Mouse (Mus musculus) kidney, postnatal 0 days (tissue): Measurements from ENCODE around the gene Mier3. TPM values are rescaled to one million over a fixed set of nuclear protein-coding genes. Genes with fewer than 3 reads are reported as not detected.
"Not testable (repeated sequence)": the region's sequence is repeated elsewhere in the genome, so short reads cannot be mapped to it uniquely, and the experiment has no call there.

Source experiments
- ATAC-seq: fragments of 200-750 bp; cut with Nextera tagmentation; replicated peaks from 2 replicates; pipeline ENCODE4 v1.8.0; 2017; ENCODE audit warnings: low read depth, moderate number of reproducible peaks, moderate TSS enrichment, moderate library complexity; ENCODE audit not compliant: low FRiP score
- DNase-seq: peaks from one replicate; pipeline ENCODE4 v3.0.0-alpha.2; 2016; ENCODE audit warnings: low spot score
- H3K27ac ChIP-seq: fragments of 300-500 bp; sonication (generic); 2 replicates; pipeline ENCODE4 v1.5.1; 2014; ENCODE audit warnings: mild to moderate bottlenecking
- H3K27me3 ChIP-seq: fragments of 300-500 bp; sonication (generic); 2 replicates; pipeline ENCODE4 v1.6.1; 2014; ENCODE audit warnings: low read length, mixed read lengths; ENCODE audit not compliant: insufficient read depth
- H3K36me3 ChIP-seq: fragments of 300-500 bp; sonication (generic); 2 replicates; pipeline ENCODE4 v1.6.1; 2014; ENCODE audit warnings: low read length, mixed read lengths; ENCODE audit not compliant: insufficient read depth
- H3K4me1 ChIP-seq: fragments of 300-500 bp; sonication (generic); replicated peaks from 2 replicates; pipeline ENCODE4 v1.6.1; 2014; ENCODE audit warnings: antibody characterized with exemption, low read length, mixed read lengths; ENCODE audit not compliant: insufficient read depth
- H3K4me2 ChIP-seq: fragments of 300-500 bp; sonication (generic); 2 replicates; pipeline ENCODE4 v1.6.1; 2014; ENCODE audit warnings: mild to moderate bottlenecking, low read length, moderate library complexity, mixed read lengths
- H3K4me3 ChIP-seq: fragments of 300-500 bp; sonication (generic); replicated peaks from 2 replicates; pipeline ENCODE4 v1.5.1; 2014; ENCODE audit warnings: low read depth, low read length
- H3K9ac ChIP-seq: fragments of 300-500 bp; sonication (generic); 2 replicates; pipeline ENCODE4 v1.6.1; 2014; ENCODE audit warnings: low read depth, low read length
- H3K9me3 ChIP-seq: fragments of 300-500 bp; sonication (generic); replicated peaks from 2 replicates; pipeline ENCODE4 v1.6.1; 2016; ENCODE audit warnings: low read length, inconsistent platforms, mixed read lengths
- CTCF ChIP-seq: IDR thresholded peaks from 2 replicates; pipeline ENCODE4 v1.5.1; 2016; ENCODE audit warnings: antibody characterized with exemption, low read depth, mild to moderate bottlenecking, moderate library complexity
- WGBS: fragments of 180-500 bp; shearing (Covaris S2); extraction: QIAGEN DNeasy Blood & Tissue Kit; methylation state at CpG from one replicate; pipeline ENCODE4 v1.1.7; 2014; 5-methylcytosine and 5-hydroxymethylcytosine counted together
- polyA plus RNA-seq: library from polyadenylated mRNA; unstranded; fragments of >200 nt; fragmentation: Nextera tagmentation; extraction: Ambion mirVana; gene quantifications from 2 replicates; pipeline ENCODE4 v1.2.1, GENCODE M21; 2015

The Mier3 gene
- polyA plus RNA-seq, 1 experiment from 2014 or later = 14.8 TPM

DNA sequence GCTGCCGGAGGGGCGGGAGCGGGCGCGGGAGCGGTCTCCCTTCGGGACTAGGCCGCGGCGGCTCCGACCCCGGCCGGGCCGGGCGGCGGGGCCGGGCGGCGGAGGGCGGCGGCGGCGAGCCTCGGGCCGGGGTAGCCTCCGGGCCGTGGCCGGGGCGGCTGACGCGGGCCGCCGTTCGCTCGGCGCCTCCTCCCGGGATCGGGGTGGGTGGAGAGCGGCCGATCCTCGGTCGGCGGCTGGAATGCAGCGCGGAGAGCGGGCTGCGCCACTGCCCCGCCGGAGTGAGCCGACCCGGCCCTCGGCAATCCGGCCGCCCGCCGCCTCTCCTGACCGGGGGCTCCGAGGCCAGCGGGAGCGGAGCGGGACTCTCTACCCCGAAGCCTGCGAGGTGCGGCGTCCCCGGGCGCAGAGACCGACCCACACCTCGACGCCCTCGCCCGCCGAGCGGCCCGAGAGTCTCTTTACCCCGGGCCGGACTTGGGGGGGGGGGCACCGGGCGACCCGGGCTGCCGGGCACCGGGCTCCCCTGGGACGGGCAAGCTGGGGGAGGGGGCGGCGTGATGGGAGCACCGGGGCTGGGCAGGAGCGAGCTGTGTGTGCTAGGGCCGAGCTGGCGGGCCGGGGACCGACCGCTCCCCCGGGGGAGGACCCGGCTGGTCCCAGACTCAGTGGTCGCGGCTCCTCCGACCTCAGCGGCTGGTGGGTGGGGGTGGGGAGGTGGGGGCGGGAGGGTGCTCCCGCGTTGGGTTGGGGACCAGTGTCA, 5.9 kb downstream of the Mier3 start:
- ATAC-seq (peak; percentile 64), DNase-seq (peak; percentile 26)
- Histone ChIP-seq H3K9me3 (no peaks in the 10 kb centered on the region), H3K27ac (peak overlapping the region; percentile 99), H3K27me3 (no peaks in the 10 kb centered on the region), H3K4me2 (peak overlapping the region; percentile 96), H3K36me3 (peaks cover 2% of the 10 kb centered on the region), H3K4me1 (peaks cover 5% of the 10 kb centered on the region), H3K9ac (peak overlapping the region; percentile 97), H3K4me3 (peak overlapping the region; percentile 89)
- no peak for TF ChIP-seq CTCF
- WGBS = under 1% methylated on average over 64 of the region's 101 CpGs

DNA sequence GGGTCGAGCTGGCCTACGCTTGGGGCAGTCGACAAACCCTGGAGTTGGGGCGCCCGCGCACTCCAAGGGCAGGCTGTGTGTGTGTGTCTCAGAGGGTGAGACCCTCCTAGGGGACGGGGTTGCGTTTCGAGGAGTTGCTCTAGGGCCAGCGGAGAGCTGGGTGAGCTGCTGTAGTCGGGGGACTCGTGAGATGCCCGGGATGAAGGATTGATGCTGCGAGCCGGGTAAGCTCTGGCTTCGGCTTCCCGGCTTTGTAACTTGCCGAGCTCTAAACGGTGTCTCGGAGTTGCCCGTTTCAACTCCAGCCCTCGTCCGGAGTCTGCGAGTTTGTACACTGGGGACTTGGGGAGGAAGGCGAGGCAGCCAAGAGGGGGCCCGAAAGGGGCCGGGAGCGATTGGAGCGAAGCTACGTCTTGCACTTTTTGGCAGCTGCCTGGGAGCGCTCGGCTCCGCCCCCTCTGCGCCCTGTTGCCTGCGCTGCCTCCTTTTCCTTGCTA, 6.6 kb downstream of the Mier3 start:
- 0% methylated on average over 35 of the region's 35 CpGs for WGBS
- Histone ChIP-seq H3K36me3 (peaks cover 6% of the 10 kb centered on the region), H3K9ac (peak overlapping the region; percentile 97), H3K4me2 (peak overlapping the region; percentile 96), H3K27ac (peak overlapping the region; percentile 99), H3K4me3 (peak overlapping the region; percentile 89), H3K27me3 (no peaks in the 10 kb centered on the region), H3K9me3 (no peaks in the 10 kb centered on the region), H3K4me1 (peaks cover 5% of the 10 kb centered on the region)
- DNase-seq (peak; percentile 87), ATAC-seq (peak; percentile 35; the same call in 1 of the 2 replicates)
- TF ChIP-seq CTCF = no peak

DNA sequence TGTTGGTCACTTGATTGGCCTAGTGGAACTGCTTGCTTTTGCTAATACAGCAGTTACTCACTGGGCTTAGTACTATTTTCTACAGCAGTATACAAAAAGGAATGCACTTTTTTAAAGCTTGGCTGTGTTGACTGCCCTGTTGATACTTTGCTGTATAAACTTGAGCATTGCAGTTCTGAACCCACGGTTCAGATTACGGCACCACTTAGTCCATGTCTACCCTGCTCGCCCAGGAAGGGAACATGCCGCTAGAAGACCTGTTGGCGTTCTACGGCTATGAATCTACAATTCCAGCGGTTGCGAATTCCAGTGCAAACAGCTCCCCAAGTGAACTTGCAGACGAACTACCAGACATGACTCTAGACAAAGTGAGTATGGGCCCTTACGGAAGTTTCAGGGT, 22.6 kb downstream of the Mier3 start:
- Histone ChIP-seq H3K4me2 (no peak overlapping the region), H3K27ac (no peak overlapping the region), H3K4me3 (no peak overlapping the region), H3K27me3 (no peaks in the 10 kb centered on the region), H3K9me3 (no peaks in the 10 kb centered on the region), H3K36me3 (peaks cover 44% of the 10 kb centered on the region), H3K4me1 (no peaks in the 10 kb centered on the region), H3K9ac (no peak overlapping the region)
- ATAC-seq (no peak), DNase-seq (no peak)
- TF ChIP-seq CTCF = no peak
- 94% methylated on average over 10 of the region's 10 CpGs for WGBS

DNA sequence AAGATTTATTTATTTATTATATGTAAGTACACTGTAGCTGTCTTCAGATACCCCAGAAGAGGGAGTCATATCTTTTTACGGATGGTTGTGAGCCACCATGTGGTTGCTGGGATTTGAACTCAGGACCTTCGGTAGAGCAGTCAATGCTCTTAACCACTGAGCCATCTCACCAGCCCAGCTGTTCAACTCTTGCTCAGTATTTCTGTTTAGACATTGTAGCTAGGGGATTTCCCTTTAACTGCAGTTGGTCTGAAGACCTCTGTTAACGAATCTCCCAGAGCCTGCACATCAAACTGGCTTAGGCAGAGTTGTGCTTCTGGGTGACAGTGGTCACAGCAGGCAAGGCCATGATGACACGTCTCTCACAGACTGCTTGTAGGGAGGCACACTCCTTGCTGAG, 23.2 kb downstream of the Mier3 start:
- H3K36me3 ChIP-seq = peaks cover 48% of the 10 kb centered on the region
- not testable (repeated sequence) for H3K27me3 ChIP-seq, H3K4me3 ChIP-seq, H3K9me3 ChIP-seq, DNase-seq, H3K4me1 ChIP-seq, H3K27ac ChIP-seq, ATAC-seq, H3K9ac ChIP-seq, H3K4me2 ChIP-seq
- 88% methylated on average over 4 of the region's 4 CpGs for WGBS

DNA sequence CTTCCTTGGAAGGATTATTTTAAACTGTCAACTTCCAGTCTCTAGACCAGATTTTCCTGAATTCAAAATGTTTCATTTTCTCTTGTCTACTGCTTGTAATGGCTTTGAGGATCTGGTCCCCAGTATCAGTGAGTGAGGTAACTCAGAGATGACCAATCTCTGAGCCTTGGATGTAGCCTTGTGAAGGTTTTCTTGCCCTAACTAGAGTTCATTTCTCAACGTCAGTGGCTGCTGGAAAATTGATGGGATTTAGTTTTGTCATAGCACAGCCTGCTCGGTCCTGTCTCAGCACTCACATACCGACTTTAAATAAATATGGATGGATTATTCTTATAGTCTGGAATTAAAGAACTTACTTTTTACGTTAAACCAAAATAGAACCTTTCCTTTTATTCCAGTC, 29.8 kb downstream of the Mier3 start:
- TF ChIP-seq CTCF = no peak
- Histone ChIP-seq H3K9ac (no peak overlapping the region), H3K4me3 (no peak overlapping the region), H3K4me1 (no peaks in the 10 kb centered on the region), H3K4me2 (no peak overlapping the region), H3K36me3 (peaks cover 82% of the 10 kb centered on the region), H3K9me3 (no peaks in the 10 kb centered on the region), H3K27ac (no peak overlapping the region), H3K27me3 (no peaks in the 10 kb centered on the region)
- ATAC-seq (no peak), DNase-seq (no peak)
- WGBS = 85% methylated on average over 4 of the region's 4 CpGs

DNA sequence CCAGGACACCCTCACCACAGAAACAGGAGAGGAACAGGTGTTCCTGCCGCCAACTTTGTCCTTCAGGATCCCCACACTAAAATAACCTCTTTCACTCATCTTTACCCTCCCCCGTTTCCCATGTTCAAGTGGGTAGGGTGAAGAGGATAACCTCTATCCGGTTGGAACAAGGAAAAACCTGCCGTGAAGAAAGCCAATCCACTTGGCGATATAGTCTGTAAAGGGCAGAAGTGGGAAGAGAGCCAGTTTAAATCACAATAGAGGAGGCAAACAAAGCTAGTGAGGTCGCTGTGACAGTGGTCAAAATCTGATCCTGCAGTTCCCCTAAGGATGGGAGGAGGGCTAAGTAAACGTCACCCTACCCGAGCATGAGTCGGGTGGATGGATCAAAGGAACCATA, 38.9 kb downstream of the Mier3 start:
- ATAC-seq = no peak; the same call in 1 of the 2 replicates
- Histone ChIP-seq H3K27me3 (no peaks in the 10 kb centered on the region), H3K9ac (no peak overlapping the region), H3K27ac (no peak overlapping the region), H3K4me2 (no peak overlapping the region), H3K36me3 (peaks cover 17% of the 10 kb centered on the region), H3K4me1 (no peaks in the 10 kb centered on the region), H3K4me3 (no peak overlapping the region), H3K9me3 (no peaks in the 10 kb centered on the region)
- DNase-seq = peak; percentile 43
- TF ChIP-seq CTCF = no peak
- 35% methylated on average over 9 of the region's 9 CpGs for WGBS
